Mouse (Mus musculus) stomach, embryonic 14.5 days (tissue): ENCODE measurements at regions not wholly inside any gene's neighbourhood (a gene's known extent, or its start where the extent isn't known, plus 50 kb on each side); places are given as distances from the start of the nearest gene placed in this dataset.

Source experiments
- ATAC-seq: fragments of 200-750 bp; cut with Nextera tagmentation; 2 replicates; pipeline ENCODE4 v1.8.0; 2017; ENCODE audit warnings: low read depth, moderate TSS enrichment; ENCODE audit not compliant: insufficient number of reproducible peaks, insufficient read depth, low FRiP score
- H3K27ac ChIP-seq: fragments of 300-500 bp; sonication (generic); 2 replicates; pipeline ENCODE4 v1.5.1; 2014; ENCODE audit warnings: mild to moderate bottlenecking, low read length, moderate library complexity, mixed read lengths
- H3K27me3 ChIP-seq: fragments of 300-500 bp; sonication (generic); 2 replicates; pipeline ENCODE4 v1.6.1; 2014; ENCODE audit warnings: low read length, control low read depth, mixed read lengths; ENCODE audit not compliant: control insufficient read depth, insufficient read depth
- H3K36me3 ChIP-seq: fragments of 300-500 bp; sonication (generic); 2 replicates; pipeline ENCODE4 v1.6.1; 2014; ENCODE audit warnings: mild to moderate bottlenecking, control low read depth, low read length, moderate library complexity, mixed read lengths; ENCODE audit not compliant: control insufficient read depth, insufficient read depth
- H3K4me1 ChIP-seq: fragments of 300-500 bp; sonication (generic); 2 replicates; pipeline ENCODE4 v1.6.1; 2014; ENCODE audit warnings: low read length, control low read depth, mixed read lengths; ENCODE audit not compliant: control insufficient read depth, insufficient read depth
- H3K4me2 ChIP-seq: fragments of 300-500 bp; sonication (generic); replicated peaks from 2 replicates; pipeline ENCODE4 v1.6.1; 2014; ENCODE audit warnings: low read depth, low read length, control low read depth
- H3K4me3 ChIP-seq: fragments of 300-500 bp; sonication (generic); 2 replicates; pipeline ENCODE4 v1.5.1; 2014; ENCODE audit warnings: low read depth, low read length, control low read depth
- H3K9ac ChIP-seq: fragments of 300-500 bp; sonication (generic); replicated peaks from 2 replicates; pipeline ENCODE4 v1.6.1; 2014; ENCODE audit warnings: low read depth, mild to moderate bottlenecking, control low read depth, low read length, moderate library complexity, mixed read lengths
- H3K9me3 ChIP-seq: fragments of 300-500 bp; sonication (generic); 2 replicates; pipeline ENCODE4 v1.6.1; 2016; ENCODE audit warnings: low read depth, low read length, control low read depth; ENCODE audit not compliant: control insufficient read depth
- WGBS: fragments of 180-500 bp; shearing (Covaris S2); extraction: QIAGEN DNeasy Blood & Tissue Kit; methylation state at CpG from one replicate; pipeline ENCODE4 v1.1.7; 2014; 5-methylcytosine and 5-hydroxymethylcytosine counted together

GRCm38 (mm10) chr15:13283106-13283505 lies 109.6 kb upstream of the Cdh6 start:
- Histone ChIP-seq H3K9me3 (no peaks in the 10 kb centered on the region), H3K4me1 (no peaks in the 10 kb centered on the region), H3K9ac (no peak overlapping the region), H3K27ac (no peak overlapping the region), H3K36me3 (no peaks in the 10 kb centered on the region), H3K27me3 (no peaks in the 10 kb centered on the region), H3K4me2 (no peak overlapping the region), H3K4me3 (no peak overlapping the region)
- WGBS = 76% methylated on average over 5 of the region's 5 CpGs
- no peak for ATAC-seq

GRCm38 (mm10) chr15:13276909-13277235 lies 103.4 kb upstream of the Cdh6 start:
- no peak for ATAC-seq

DNA sequence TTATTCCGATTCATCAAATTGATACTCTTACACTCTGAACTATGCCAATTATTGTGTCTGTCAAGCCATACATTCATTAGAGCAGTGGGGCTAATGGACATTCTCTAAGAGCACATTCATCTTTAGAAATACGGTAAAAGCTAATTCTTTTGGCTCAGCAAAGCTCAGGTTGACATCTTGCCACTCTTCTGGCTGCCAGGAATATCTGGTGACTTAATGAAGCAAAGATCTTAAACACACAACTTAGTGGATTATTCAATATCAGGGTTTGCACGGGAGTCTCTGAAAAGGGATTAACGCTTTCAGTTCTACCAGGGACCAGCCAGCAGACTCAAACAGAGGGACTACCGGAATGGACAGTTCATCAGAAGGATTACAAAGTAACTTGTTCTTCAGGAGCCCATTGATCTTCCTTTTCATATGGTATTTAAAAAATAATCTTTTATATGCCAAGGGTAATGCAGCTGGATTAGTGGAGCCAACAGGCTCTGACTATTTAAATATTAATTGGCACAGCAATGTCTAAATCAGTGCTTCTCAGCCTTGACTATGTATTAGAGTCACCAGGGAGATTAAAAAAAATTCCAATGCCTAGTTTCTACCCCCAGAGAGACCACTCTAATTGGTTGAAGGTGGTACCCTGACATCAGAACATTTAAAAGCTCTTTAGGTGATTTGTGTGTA lies 102.9 kb upstream of the Cdh6 start:
- Histone ChIP-seq H3K27ac (no peak overlapping the region), H3K9me3 (no peaks in the 10 kb centered on the region), H3K27me3 (no peaks in the 10 kb centered on the region), H3K9ac (no peak overlapping the region), H3K4me2 (no peak overlapping the region), H3K4me1 (no peaks in the 10 kb centered on the region), H3K4me3 (no peak overlapping the region), H3K36me3 (no peaks in the 10 kb centered on the region)
- ATAC-seq = no peak
- WGBS = 45% methylated on average over 5 of the region's 5 CpGs

More at GRCm38 (mm10) chr15:13276909-13277235, 103.4 kb upstream of the Cdh6 start:
- Histone ChIP-seq H3K36me3 (no peaks in the 10 kb centered on the region), H3K9ac (no peak overlapping the region), H3K4me2 (no peak overlapping the region), H3K27ac (no peak overlapping the region), H3K9me3 (no peaks in the 10 kb centered on the region), H3K4me1 (no peaks in the 10 kb centered on the region), H3K4me3 (no peak overlapping the region), H3K27me3 (no peaks in the 10 kb centered on the region)
- 78% methylated on average over 8 of the region's 8 CpGs for WGBS

DNA sequence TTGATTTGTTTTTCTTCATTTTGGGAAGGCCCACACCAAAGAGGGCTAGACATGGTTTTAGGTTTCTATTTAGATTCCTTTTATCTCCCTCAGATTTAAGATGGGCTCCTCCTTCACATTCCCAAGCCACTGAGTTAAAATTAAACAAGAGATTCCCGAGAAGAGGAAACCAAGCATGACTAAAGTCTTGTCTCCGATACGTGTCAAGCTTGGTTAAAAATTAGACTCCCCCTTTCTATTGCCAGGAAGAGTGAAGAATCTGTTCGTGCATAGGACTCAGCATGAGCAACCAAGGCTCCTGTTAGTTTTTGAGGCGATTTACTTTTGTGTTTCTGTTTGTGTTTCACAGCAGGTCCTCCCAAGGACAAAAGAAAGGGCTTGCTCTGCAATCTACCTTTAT lies 101.9 kb upstream of the Cdh6 start:
- H3K9ac ChIP-seq = no peak overlapping the region
- no peak overlapping the region for H3K27ac ChIP-seq
- H3K27me3 ChIP-seq = no peaks in the 10 kb centered on the region
- no peak for ATAC-seq
- 21% methylated on average over 5 of the region's 5 CpGs for WGBS
- no peaks in the 10 kb centered on the region for H3K4me1 ChIP-seq
- no peaks in the 10 kb centered on the region for H3K9me3 ChIP-seq
- no peak overlapping the region for H3K4me2 ChIP-seq
- no peak overlapping the region for H3K4me3 ChIP-seq
- H3K36me3 ChIP-seq = no peaks in the 10 kb centered on the region

DNA sequence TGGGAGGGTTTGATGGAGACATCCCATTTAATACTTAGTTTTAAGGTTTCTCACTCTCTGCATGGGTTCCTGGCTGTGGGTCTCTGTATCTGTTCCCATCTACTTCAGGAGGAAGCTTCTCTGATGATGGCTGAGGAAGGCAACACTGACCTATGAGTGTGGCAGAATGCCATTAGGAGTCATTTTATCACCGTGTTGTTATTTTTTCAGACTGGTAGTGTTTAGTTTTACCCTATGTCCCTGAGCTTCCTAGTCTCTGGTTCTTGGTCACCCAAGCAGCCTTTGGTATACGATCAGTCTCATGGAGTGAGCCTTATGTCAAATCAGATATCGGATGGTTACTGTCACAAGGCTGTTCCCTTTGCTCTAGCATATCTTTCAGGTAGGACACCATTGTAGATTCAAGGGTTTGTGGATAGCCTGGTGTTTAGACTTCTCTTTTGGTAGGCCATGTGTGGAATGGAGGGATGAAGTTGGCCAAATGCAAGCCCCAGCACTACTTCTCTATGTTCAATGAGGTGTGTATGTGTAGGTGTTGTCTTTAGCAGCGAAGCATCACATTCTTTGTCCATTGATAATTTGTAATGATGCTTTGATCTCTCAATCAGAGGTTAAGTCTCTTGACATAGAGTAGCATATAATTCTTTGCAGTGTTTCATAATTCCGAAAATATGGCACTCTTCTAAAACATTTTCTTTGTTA lies 101.0 kb upstream of the Cdh6 start:
- Histone ChIP-seq H3K4me2 (no peak overlapping the region), H3K9me3 (no peaks in the 10 kb centered on the region), H3K36me3 (no peaks in the 10 kb centered on the region), H3K4me1 (no peaks in the 10 kb centered on the region), H3K9ac (no peak overlapping the region), H3K4me3 (no peak overlapping the region), H3K27ac (no peak overlapping the region), H3K27me3 (no peaks in the 10 kb centered on the region)
- ATAC-seq = no peak
- 87% methylated on average over 5 of the region's 5 CpGs for WGBS

DNA sequence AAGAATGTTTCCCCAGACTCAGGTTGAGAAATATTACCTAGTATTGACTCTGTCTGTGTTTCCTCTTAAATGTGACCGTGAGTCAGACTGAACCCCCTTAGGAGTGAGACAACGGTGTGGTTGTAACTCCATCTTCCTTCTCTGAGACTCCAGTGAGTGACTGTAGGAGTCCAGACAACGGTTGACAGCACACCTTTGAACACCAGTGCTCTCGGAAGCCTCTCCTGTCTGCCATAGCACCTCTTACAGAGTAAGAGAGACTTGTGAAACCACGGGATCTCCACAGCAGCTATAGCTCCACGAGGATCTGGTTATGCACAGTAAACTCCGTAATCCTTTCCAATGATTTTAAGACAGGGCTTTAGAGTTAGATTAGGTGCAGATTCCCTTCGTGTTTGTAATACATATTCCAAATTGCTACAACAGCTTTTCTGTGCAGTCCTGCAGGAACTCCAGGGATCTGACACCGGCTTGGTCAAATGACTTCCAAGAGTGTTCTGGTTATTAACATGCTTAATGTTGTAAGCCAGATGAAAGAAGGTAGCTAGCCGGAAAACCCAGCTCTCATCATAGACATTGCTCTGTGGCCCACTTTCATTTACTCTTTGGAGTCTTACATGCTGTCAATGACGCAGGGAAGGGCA lies 72.7 kb upstream of the Cdh6 start:
- 79% methylated on average over 11 of the region's 11 CpGs for WGBS
- no peak for ATAC-seq
- no peaks in the 10 kb centered on the region for H3K36me3 ChIP-seq
- H3K4me1 ChIP-seq = no peaks in the 10 kb centered on the region
- no peaks in the 10 kb centered on the region for H3K9me3 ChIP-seq
- H3K9ac ChIP-seq = no peak overlapping the region
- H3K4me3 ChIP-seq = no peak overlapping the region
- H3K27me3 ChIP-seq = no peaks in the 10 kb centered on the region
- H3K27ac ChIP-seq = no peak overlapping the region
- no peak overlapping the region for H3K4me2 ChIP-seq

- H3K36me3 ChIP-seq = no peaks in the 10 kb centered on the region
- no peak overlapping the region for H3K4me2 ChIP-seq
- H3K9ac ChIP-seq = no peak overlapping the region
- no peak overlapping the region for H3K4me3 ChIP-seq
- ATAC-seq = no peak
- H3K4me1 ChIP-seq = no peaks in the 10 kb centered on the region
- no peaks in the 10 kb centered on the region for H3K9me3 ChIP-seq
- H3K27ac ChIP-seq = no peak overlapping the region
- no peaks in the 10 kb centered on the region for H3K27me3 ChIP-seq
- WGBS = 61% methylated on average over 14 of the region's 14 CpGs
Observed at GRCm38 (mm10) chr15:13244306-13244705, 70.8 kb upstream of the Cdh6 start.

DNA sequence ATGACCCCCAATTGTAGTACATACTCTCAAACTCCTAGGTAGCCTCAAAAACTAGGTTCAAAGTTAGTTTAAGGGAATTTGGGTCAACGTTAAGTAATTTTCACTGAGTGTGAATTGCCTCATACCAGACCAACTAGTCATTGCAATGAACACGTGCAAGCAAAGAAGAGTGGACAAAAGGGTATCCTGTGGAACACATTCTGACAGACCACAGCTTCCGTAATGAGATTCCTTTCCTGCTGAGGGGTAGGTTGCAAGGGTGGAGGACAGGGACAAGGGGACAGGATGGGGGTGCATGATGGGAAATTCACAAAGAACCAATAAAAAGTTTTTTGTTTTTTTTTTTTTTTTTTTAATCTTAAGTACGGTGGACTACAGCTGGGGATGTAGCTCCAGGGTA lies 70.1 kb upstream of the Cdh6 start:
- Histone ChIP-seq H3K9ac (no peak overlapping the region), H3K4me3 (no peak overlapping the region), H3K27ac (no peak overlapping the region), H3K4me2 (no peak overlapping the region), H3K4me1 (no peaks in the 10 kb centered on the region), H3K36me3 (no peaks in the 10 kb centered on the region), H3K27me3 (no peaks in the 10 kb centered on the region), H3K9me3 (no peaks in the 10 kb centered on the region)
- no peak for ATAC-seq
- 82% methylated on average over 4 of the region's 4 CpGs for WGBS
